Mouse (Mus musculus) lung, embryonic 14.5 days (tissue): ENCODE measurements around the gene Hsf2bp. TPM values are rescaled to one million over a fixed set of nuclear protein-coding genes. Genes with fewer than 3 reads are reported as not detected.
A peak's percentile ranks its signal among the peaks of the same experiment; 100 is the strongest.

Source experiments
- ATAC-seq: fragments of 200-750 bp; cut with Nextera tagmentation; 2 replicates; pipeline ENCODE4 v1.8.0; 2017; ENCODE audit warnings: mild to moderate bottlenecking, moderate TSS enrichment, moderate library complexity; ENCODE audit not compliant: insufficient read depth
- DNase-seq: peaks from one replicate; pipeline ENCODE4 v3.0.0-alpha.2; 2015
- H3K27ac ChIP-seq: fragments of 300-500 bp; sonication (generic); 2 replicates; pipeline ENCODE4 v1.5.1; 2014; ENCODE audit warnings: low read depth, mild to moderate bottlenecking, moderate library complexity
- H3K27me3 ChIP-seq: fragments of 300-500 bp; sonication (generic); 2 replicates; pipeline ENCODE4 v1.6.1; 2014; ENCODE audit warnings: low read length, control low read depth; ENCODE audit not compliant: insufficient read depth
- H3K36me3 ChIP-seq: fragments of 300-500 bp; sonication (generic); 2 replicates; pipeline ENCODE4 v1.6.1; 2014; ENCODE audit warnings: control low read depth; ENCODE audit not compliant: insufficient read depth
- H3K4me1 ChIP-seq: fragments of 300-500 bp; sonication (generic); 2 replicates; pipeline ENCODE4 v1.6.1; 2014; ENCODE audit warnings: antibody characterized with exemption, control low read depth; ENCODE audit not compliant: insufficient read depth
- H3K4me2 ChIP-seq: fragments of 300-500 bp; sonication (generic); 2 replicates; pipeline ENCODE4 v1.6.1; 2014; ENCODE audit warnings: mild to moderate bottlenecking
- H3K4me3 ChIP-seq: fragments of 300-500 bp; sonication (generic); 2 replicates; pipeline ENCODE4 v1.5.1; 2014; ENCODE audit warnings: low read depth, low read length
- H3K9ac ChIP-seq: fragments of 300-500 bp; sonication (generic); 2 replicates; pipeline ENCODE4 v1.6.1; 2014
- H3K9me3 ChIP-seq: fragments of 300-500 bp; sonication (generic); 2 replicates; pipeline ENCODE4 v1.6.1; 2016; ENCODE audit warnings: low read depth, low read length, control low read depth
- CTCF ChIP-seq: IDR thresholded peaks from 2 replicates; pipeline ENCODE4 v1.5.1; 2016; ENCODE audit warnings: antibody characterized with exemption, low read depth
- WGBS: fragments of 180-500 bp; shearing (Covaris S2); extraction: QIAGEN DNeasy Blood & Tissue Kit; methylation state at CpG from one replicate; pipeline ENCODE4 v1.1.7; 2014; 5-methylcytosine and 5-hydroxymethylcytosine counted together
- polyA plus RNA-seq: library from polyadenylated mRNA; unstranded; fragments of >200 nt; fragmentation: Nextera tagmentation; extraction: Ambion mirVana; gene quantifications from 2 replicates; pipeline ENCODE4 v1.2.1, GENCODE M21; 2014

Gene Hsf2bp
- polyA plus RNA-seq, 1 experiment from 2014 or later = 0.55 TPM

DNA sequence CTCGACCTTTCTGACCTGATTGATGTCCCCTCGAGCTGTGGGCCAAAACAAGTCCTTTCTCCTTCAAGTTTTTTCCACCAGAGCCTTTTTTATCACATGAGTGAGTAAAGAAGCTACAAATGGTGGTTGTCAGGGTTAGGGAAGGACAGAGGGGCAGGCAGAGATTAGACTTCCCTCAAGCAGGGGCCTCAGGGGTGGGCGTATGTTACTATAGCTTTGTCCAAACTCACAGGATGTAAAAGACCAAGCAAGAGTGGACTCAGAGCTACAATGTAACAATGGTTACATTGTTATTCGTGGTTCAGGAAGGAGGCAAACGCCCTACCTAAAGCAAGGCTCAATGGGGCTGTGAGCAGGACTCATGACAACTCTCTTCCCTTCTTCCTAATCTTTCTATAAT lies 137.2 kb downstream of the Hsf2bp start:
- Histone ChIP-seq H3K27me3 (no peaks in the 10 kb centered on the region), H3K4me1 (peaks cover 14% of the 10 kb centered on the region), H3K4me3 (no peak overlapping the region), H3K4me2 (no peak overlapping the region), H3K9me3 (no peaks in the 10 kb centered on the region), H3K27ac (no peak overlapping the region), H3K36me3 (no peaks in the 10 kb centered on the region), H3K9ac (no peak overlapping the region)
- ATAC-seq = no peak
- TF ChIP-seq CTCF = no peak
- DNase-seq = no peak
- WGBS = 54% methylated on average over 5 of the region's 5 CpGs

DNA sequence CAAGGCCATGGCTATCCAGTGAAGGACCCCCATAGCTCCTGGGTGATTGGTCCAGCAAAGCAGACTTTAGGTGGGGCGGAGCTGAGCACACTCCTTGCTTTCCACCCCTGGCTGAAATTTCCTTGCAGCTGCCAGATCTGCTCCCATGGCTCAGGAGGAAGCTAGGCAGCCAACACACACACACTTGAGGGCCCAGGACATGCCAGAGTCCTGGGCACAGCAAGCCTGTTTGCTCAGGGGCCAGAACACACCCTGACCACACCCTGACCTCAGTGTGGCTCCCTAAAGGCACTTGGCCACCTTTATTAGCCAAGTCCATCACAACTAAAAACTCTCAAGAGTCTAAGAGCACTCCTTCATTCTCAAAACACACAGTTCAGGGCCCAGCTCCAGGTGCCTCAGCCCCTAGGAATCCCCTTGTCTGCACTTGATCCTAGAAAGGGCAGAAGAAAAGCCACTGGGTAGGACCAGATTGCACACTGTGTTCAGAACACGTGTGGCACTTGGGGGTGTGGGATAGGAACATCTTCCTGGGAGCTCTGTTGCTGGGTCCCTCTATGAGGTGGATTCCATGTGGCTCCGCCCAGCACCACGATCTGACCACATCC lies 138.9 kb downstream of the Hsf2bp start:
- Histone ChIP-seq H3K27ac (peak overlapping the region; percentile 91), H3K9ac (no peak overlapping the region), H3K4me1 (peaks cover 25% of the 10 kb centered on the region), H3K9me3 (no peaks in the 10 kb centered on the region), H3K4me3 (no peak overlapping the region), H3K27me3 (no peaks in the 10 kb centered on the region), H3K4me2 (no peak overlapping the region), H3K36me3 (no peaks in the 10 kb centered on the region)
- 62% methylated on average over 4 of the region's 4 CpGs for WGBS
- ATAC-seq = peak; percentile 61
- DNase-seq = peak; percentile 65
- no peak for TF ChIP-seq CTCF

DNA sequence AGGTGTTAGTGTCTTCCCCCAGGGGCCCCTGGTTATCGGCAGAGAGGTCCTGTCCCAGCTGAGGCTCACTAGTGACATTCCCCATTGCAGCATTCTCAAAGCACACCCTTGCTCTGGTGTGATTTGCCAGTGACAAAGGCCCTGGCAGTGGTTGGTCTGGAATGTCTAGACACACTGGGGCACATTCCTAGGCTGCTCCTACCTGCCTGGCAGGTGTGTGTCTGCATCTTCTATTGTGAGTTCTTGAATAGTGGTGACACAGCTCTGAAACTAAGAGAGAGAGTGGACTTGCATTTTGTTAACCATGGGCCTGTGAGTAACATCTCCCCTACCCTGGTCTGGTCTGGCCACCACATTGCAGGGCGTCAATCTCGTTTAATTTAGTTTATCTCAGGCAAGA lies 139.4 kb downstream of the Hsf2bp start:
- H3K9ac ChIP-seq = no peak overlapping the region
- H3K36me3 ChIP-seq = no peaks in the 10 kb centered on the region
- H3K27me3 ChIP-seq = no peaks in the 10 kb centered on the region
- peaks cover 30% of the 10 kb centered on the region for H3K4me1 ChIP-seq
- peak overlapping the region; percentile 91 for H3K27ac ChIP-seq
- WGBS = 34% methylated on average over 3 of the region's 3 CpGs
- ATAC-seq = peak; percentile 38
- no peak overlapping the region for H3K4me3 ChIP-seq
- no peak overlapping the region for H3K4me2 ChIP-seq
- DNase-seq = peak; percentile 51
- no peaks in the 10 kb centered on the region for H3K9me3 ChIP-seq
- no peak for TF ChIP-seq CTCF

DNA sequence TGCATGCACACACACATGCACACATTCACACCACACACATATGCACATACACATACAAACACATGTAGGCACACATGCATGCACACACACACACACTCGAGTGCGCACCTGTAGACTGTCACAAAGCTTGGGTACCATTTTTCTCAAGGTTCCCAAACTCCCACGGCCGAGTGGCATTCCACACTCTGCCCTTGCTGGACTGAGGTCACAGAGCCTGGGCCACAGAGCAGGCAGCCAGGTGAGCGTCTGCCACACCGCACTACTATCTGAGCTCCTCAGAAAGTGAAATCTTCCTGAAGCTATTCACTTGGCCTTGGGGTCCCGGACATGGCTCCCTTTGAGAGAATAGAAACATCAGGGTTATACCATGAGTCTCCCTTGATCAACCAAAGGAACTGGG lies 139.8 kb downstream of the Hsf2bp start:
- no peak for ATAC-seq
- peaks cover 30% of the 10 kb centered on the region for H3K4me1 ChIP-seq
- H3K9ac ChIP-seq = no peak overlapping the region
- peak overlapping the region; percentile 91 for H3K27ac ChIP-seq
- no peak overlapping the region for H3K4me2 ChIP-seq
- H3K27me3 ChIP-seq = no peaks in the 10 kb centered on the region
- no peak overlapping the region for H3K4me3 ChIP-seq
- no peaks in the 10 kb centered on the region for H3K9me3 ChIP-seq
- no peak for DNase-seq
- 75% methylated on average over 7 of the region's 7 CpGs for WGBS
- TF ChIP-seq CTCF = no peak
- H3K36me3 ChIP-seq = no peaks in the 10 kb centered on the region

Other genes starting within 250 kb of the Hsf2bp start
- 25.0 and 26.2 TPM in 2 replicates for gene Sik1, start 180.5 kb downstream of the Hsf2bp start, polyA plus RNA-seq
- gene Rrp1b, start 249 bp downstream of the Hsf2bp start, polyA plus RNA-seq = 76.5 and 77.5 TPM in 2 replicates
- 19.4 and 21.7 TPM in 2 replicates for gene Notch3, start 130.5 kb upstream of the Hsf2bp start, polyA plus RNA-seq
- gene Ephx3, start 153.2 kb upstream of the Hsf2bp start, polyA plus RNA-seq = 0.14 and 0.22 TPM in 2 replicates
- gene Brd4, start 248.4 kb upstream of the Hsf2bp start, polyA plus RNA-seq = 111 and 114 TPM in 2 replicates